Mouse (Mus musculus) spleen, adult 2 months (tissue): Measurements from ENCODE around the gene Zbed4. TPM values are rescaled to one million over a fixed set of nuclear protein-coding genes. Genes with fewer than 3 reads are reported as not detected.
"Not testable (repeated sequence)": the region's sequence is repeated elsewhere in the genome, so short reads cannot be mapped to it uniquely, and the experiment has no call there.

Experiments
- DNase-seq, 2 experiments: peaks; one replicate each; pipeline versions ENCODE4 v3.0.0 to v3.0.0-alpha.2; 2012 to 2021; ENCODE audit warnings: low spot score in 2 of 2, low read depth in 1 of 2
- H3K27ac ChIP-seq: fragments of 200-500 bp; 2 replicates; pipeline ENCODE4 v1.5.1; 2012; ENCODE audit warnings: low read length, inconsistent platforms; ENCODE audit not compliant: insufficient read depth
- H3K27me3 ChIP-seq: fragments of 200-500 bp; 2 replicates; pipeline ENCODE4 v1.6.1; 2012; ENCODE audit warnings: mild to moderate bottlenecking, moderate library complexity, low read length, inconsistent platforms; ENCODE audit not compliant: control insufficient read depth, insufficient read depth
- H3K36me3 ChIP-seq: fragments of 200-500 bp; 2 replicates; pipeline ENCODE4 v1.6.1; 2012; ENCODE audit warnings: mild to moderate bottlenecking, low read length, inconsistent platforms; ENCODE audit not compliant: control insufficient read depth, insufficient read depth
- H3K4me1 ChIP-seq: fragments of 200-500 bp; 2 replicates; pipeline ENCODE4 v1.6.1; 2011; ENCODE audit warnings: inconsistent platforms; ENCODE audit not compliant: control insufficient read depth, insufficient read depth, insufficient read length
- H3K4me3 ChIP-seq: fragments of 200-500 bp; 2 replicates; pipeline ENCODE4 v1.5.1; 2011; ENCODE audit warnings: mild to moderate bottlenecking, inconsistent platforms; ENCODE audit not compliant: insufficient read depth, insufficient read length; ENCODE audit errors: extremely low read depth
- CTCF ChIP-seq: fragments of 200-500 bp; IDR thresholded peaks from 2 replicates; pipeline ENCODE4 v1.5.1; 2011; ENCODE audit warnings: mild to moderate bottlenecking, inconsistent platforms; ENCODE audit not compliant: insufficient read depth, insufficient read length, insufficient replicate concordance; ENCODE audit errors: extremely low read depth
- POLR2A ChIP-seq: fragments of 200-500 bp; IDR thresholded peaks from 2 replicates; pipeline ENCODE4 v1.6.1; 2011; ENCODE audit warnings: low read depth, low read length, inconsistent platforms
- WGBS: fragments of 180-500 bp; shearing (Covaris S2); methylation state at CpG from one replicate; pipeline ENCODE4 v1.1.7; 2018; 5-methylcytosine and 5-hydroxymethylcytosine counted together
- polyA plus RNA-seq: library from polyadenylated mRNA; depleted of rRNA; stranded (reverse); fragments of >200 nt; gene quantifications from 2 replicates; pipeline ENCODE4 v1.2.3, GENCODE M21; 2012

The Zbed4 gene
- polyA plus RNA-seq, 1 experiment = 5.8 TPM

DNA sequence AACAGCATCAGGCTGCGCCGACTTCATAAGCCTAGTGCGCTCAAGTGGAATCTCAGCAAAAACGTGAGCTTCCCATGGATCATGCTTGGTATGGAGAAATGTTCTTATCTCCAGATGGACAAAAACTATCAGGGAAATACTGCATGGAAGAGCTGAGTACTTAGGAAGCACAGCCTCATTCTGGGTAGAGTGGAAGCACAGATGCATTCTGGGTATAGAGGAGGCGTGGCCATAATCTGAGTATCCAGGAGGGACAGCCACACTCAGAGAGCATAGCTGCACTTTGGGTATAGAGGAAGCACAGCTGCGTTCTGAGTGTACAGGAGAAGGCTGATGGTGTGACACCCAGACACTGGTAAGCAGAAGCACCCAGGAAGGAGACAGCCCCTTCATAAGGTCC, 50.9 kb downstream of the Zbed4 start:
- peaks cover 10% of the 10 kb centered on the region for H3K36me3 ChIP-seq
- H3K27me3 ChIP-seq = no peaks in the 10 kb centered on the region
- TF ChIP-seq POLR2A (no peak), CTCF (no peak)
- WGBS = 91% methylated on average over 6 of the region's 6 CpGs
- H3K4me3 ChIP-seq = no peak overlapping the region
- no peak overlapping the region for H3K27ac ChIP-seq
- DNase-seq = no peak
- no peaks in the 10 kb centered on the region for H3K4me1 ChIP-seq

DNA sequence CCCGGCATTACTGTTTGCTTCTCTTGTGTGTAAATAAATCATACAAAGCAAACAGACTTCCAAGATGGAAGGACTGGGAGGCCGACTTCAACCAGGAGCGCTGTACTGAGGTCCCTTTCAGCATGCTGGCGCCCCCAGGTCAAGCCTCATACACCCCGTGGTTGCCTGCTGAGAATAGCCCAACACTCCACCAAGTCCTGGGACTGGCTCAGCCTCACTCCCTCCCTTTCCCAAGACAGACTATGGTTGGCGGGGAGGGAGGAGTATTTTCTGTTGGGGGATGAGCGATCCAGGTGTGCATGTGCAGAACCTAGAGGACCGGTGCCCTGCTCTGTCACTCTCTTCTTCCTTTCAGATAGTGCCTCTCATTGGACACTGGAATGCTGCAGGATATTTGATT, 56.7 kb downstream of the Zbed4 start:
- Histone ChIP-seq H3K4me3 (no peak overlapping the region), H3K36me3 (peaks cover 27% of the 10 kb centered on the region), H3K27ac (no peak overlapping the region), H3K27me3 (no peaks in the 10 kb centered on the region), H3K4me1 (no peaks in the 10 kb centered on the region)
- TF ChIP-seq CTCF = no peak
- no peak for TF ChIP-seq POLR2A
- WGBS = 96% methylated on average over 8 of the region's 8 CpGs
- DNase-seq = no peak

DNA sequence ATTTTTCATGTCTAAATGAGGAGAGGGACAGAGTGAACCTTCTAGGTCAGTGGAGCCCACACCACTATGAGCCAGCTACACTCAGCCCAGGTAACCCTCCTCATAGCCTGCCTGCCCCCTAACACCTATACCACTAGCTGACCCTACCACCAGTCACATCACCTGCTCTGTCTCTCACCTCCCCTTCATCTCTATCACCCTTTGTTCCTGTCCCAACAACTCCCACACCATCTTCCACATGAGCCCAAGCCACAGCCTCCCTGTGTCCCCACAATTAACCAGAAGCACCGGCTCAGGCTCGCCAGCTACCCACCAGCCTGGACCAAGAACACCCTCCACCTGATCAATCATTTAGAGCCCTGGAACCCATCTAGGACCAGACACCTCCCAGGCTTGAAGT, 58.9 kb downstream of the Zbed4 start:
- Histone ChIP-seq H3K27me3 (no peaks in the 10 kb centered on the region), H3K4me1 (no peaks in the 10 kb centered on the region), H3K36me3 (peaks cover 31% of the 10 kb centered on the region), H3K27ac (no peak overlapping the region), H3K4me3 (no peak overlapping the region)
- 91% methylated on average over 2 of the region's 2 CpGs for WGBS
- DNase-seq = no peak
- TF ChIP-seq POLR2A (no peak), CTCF (no peak)

DNA sequence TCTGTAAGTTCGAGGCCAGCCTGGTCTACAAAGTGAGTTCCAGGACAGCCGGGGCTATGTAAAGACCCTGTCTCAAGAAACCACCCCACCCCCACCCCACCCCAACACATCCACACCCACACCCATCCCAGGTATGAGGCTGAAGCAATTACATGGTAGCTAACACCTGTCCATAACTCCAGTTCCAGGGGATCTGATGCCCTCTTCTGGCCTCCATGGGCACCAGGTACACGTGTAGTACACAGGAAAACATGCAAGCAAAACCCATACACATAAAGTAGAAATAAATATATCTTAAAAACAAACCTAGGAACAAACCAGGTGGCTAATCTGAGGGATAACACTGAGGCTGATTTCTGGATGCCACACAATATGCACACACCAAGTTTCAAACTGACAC, 61.8 kb downstream of the Zbed4 start:
- 90% methylated on average over 3 of the region's 3 CpGs for WGBS
- TF ChIP-seq POLR2A (no peak), CTCF (no peak)
- Histone ChIP-seq H3K4me1 (no peaks in the 10 kb centered on the region), H3K27ac (no peak overlapping the region), H3K27me3 (no peaks in the 10 kb centered on the region), H3K4me3 (no peak overlapping the region), H3K36me3 (peaks cover 19% of the 10 kb centered on the region)
- no peak for DNase-seq

DNA sequence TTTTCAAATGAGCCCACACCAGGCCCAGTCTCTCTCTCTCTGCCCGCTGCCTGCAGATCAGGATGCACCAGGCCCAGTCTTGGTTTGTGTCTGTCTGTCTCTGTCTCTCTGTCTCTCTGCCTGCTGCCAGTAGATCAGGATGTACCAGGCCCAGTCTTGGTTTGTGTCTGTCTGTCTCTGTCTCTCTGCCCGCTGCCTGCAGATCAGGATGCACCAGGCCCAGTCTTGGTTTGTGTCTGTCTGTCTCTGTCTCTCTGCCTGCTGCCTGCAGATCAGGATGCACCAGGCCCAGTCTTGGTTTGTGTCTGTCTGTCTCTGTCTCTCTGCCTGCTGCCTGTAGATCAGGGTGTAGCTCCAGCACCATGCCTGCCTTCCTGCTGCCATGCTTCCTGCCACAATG, 62.4 kb downstream of the Zbed4 start:
- H3K27me3 ChIP-seq, H3K4me3 ChIP-seq, H3K4me1 ChIP-seq, H3K27ac ChIP-seq, DNase-seq: not testable (repeated sequence)
- peaks cover 19% of the 10 kb centered on the region for H3K36me3 ChIP-seq
- 95% methylated on average over 2 of the region's 2 CpGs for WGBS

DNA sequence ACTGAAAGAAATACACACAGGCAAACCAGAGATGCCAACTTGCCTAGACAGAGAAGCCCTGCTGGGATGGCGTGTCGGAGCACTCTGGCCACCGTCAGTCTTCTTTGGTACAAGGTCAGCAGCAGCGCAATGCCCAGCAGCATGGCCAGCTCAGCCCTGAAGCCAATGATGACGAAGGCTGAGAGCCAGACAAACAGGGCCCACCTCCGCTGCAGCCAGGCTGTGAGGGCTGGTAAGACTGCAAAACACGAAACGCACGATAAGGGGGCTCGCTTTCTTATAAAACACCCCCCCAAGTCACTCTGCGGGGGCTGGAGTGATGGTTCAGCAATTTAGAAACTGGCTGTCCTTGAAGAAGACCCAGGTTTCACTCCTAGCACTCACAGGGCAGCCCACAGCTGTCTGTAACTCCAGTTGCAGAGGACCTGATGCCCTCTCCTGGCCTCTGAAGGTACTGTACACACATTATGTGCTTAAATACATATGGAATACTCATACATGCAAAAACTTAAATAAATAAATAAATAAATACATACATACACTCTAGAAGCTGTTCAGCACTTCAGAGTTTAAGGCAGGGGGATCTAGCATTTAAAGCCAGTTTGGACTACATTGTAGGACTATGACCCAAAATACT, 63.1 kb downstream of the Zbed4 start:
- Histone ChIP-seq H3K4me3 (no peak overlapping the region), H3K4me1 (no peaks in the 10 kb centered on the region; the same call in 1 of the 2 replicates), H3K27ac (no peak overlapping the region), H3K27me3 (no peaks in the 10 kb centered on the region), H3K36me3 (peaks cover 17% of the 10 kb centered on the region)
- 94% methylated on average over 11 of the region's 11 CpGs for WGBS
- TF ChIP-seq CTCF (no peak), POLR2A (no peak)
- no peak for DNase-seq

DNA sequence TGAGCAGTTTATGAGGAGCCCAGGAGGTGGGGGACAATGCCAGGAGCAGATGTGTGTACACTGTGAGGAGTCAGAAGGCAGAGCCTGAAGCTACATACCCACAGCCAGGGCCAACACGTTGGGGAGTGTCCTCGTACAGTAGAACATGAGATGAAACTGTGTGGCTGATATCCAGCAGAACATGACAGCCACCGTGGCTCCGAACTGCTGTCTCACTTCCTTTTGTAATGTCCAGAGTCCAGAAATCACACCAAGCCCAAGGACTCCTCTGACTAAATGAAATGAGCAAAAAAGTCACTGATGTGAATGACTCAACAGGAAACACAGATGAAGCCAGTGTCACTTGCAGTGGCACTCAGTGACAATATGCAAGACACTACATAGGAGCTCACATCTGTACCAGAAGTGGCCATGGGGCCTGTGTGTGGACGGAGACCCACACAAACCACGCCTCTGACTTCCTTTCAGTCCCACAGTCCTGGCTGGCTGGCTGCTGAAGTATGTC, 63.8 kb downstream of the Zbed4 start:
- DNase-seq = no peak
- H3K36me3 ChIP-seq = peaks cover 13% of the 10 kb centered on the region
- no peak overlapping the region for H3K4me3 ChIP-seq
- peaks cover 3% of the 10 kb centered on the region; the same call in 1 of the 2 replicates for H3K4me1 ChIP-seq
- WGBS = 72% methylated on average over 6 of the region's 6 CpGs
- H3K27ac ChIP-seq = no peak overlapping the region
- TF ChIP-seq CTCF = no peak
- TF ChIP-seq POLR2A = no peak
- no peaks in the 10 kb centered on the region for H3K27me3 ChIP-seq
